Mouse (Mus musculus) megakaryocyte, adult 5-6 weeks (primary cell): ENCODE results near the gene Ppp1r1a. TPM values are rescaled to one million over a fixed set of nuclear protein-coding genes. Genes with fewer than 3 reads are reported as not detected.

Experiments used
- total RNA-seq, 2 experiments: library from RNA; stranded (forward) in 1 of 2; stranded (reverse) in 1 of 2; fragments of 153-499, 151-499 nt in 1 of 2; fragments of 221-1000, 200-1000 nt in 1 of 2; gene quantifications; 2 replicates each; pipeline versions ENCODE4 v1.2.3 to v1.2.4; 2015 to 2017

The Ppp1r1a gene
- total RNA-seq, 2 experiments from 2014 or later = not detected

Other genes starting within 250 kb of the Ppp1r1a start
- gene Gpr84, start 227.4 kb downstream of the Ppp1r1a start, total RNA-seq (2015) = 2.9 and 3.8 TPM in 2 replicates
- 1.7 and 3.3 TPM in 2 replicates for gene Gpr84, start 227.4 kb downstream of the Ppp1r1a start, total RNA-seq (2017)
- gene Zfp385a, start 197.9 kb downstream of the Ppp1r1a start, total RNA-seq (2015) = 35.8 and 40.1 TPM in 2 replicates
- gene Zfp385a, start 197.9 kb downstream of the Ppp1r1a start, total RNA-seq (2017) = 6.8 and 9.4 TPM in 2 replicates
- 18.4 and 21.4 TPM in 2 replicates for gene Itga5, start 171.2 kb downstream of the Ppp1r1a start, total RNA-seq (2015)
- 8.3 and 9.5 TPM in 2 replicates for gene Itga5, start 171.2 kb downstream of the Ppp1r1a start, total RNA-seq (2017)
- gene Gtsf1, start 107.5 kb downstream of the Ppp1r1a start, total RNA-seq (2015) = 4.4 and 6.8 TPM in 2 replicates
- gene Gtsf1, start 107.5 kb downstream of the Ppp1r1a start, total RNA-seq (2017) = 1.3 and 1.5 TPM in 2 replicates
- gene Gtsf2, start 89.5 kb downstream of the Ppp1r1a start, total RNA-seq (2015) = not detected in 2 replicates
- gene Gtsf2, start 89.5 kb downstream of the Ppp1r1a start, total RNA-seq (2017) = not detected in 2 replicates
- 133 and 136 TPM in 2 replicates for gene Nckap1l, start 84.2 kb downstream of the Ppp1r1a start, total RNA-seq (2015)
- 191 and 203 TPM in 2 replicates for gene Nckap1l, start 84.2 kb downstream of the Ppp1r1a start, total RNA-seq (2017)
- gene Pde1b, start 35.0 kb downstream of the Ppp1r1a start, total RNA-seq (2015) = 13.2 and 16.8 TPM in 2 replicates
- gene Pde1b, start 35.0 kb downstream of the Ppp1r1a start, total RNA-seq (2017) = 8.2 and 12.9 TPM in 2 replicates
- gene Glycam1, start 27.1 kb upstream of the Ppp1r1a start, total RNA-seq (2015) = not detected in 2 replicates
- not detected in 2 replicates for gene Glycam1, start 27.1 kb upstream of the Ppp1r1a start, total RNA-seq (2017)
- gene Mucl1, start 217.5 kb upstream of the Ppp1r1a start, total RNA-seq (2015) = not detected in 2 replicates
- gene Mucl1, start 217.5 kb upstream of the Ppp1r1a start, total RNA-seq (2017) = not detected in 2 replicates